In the genomic region with DNA sequence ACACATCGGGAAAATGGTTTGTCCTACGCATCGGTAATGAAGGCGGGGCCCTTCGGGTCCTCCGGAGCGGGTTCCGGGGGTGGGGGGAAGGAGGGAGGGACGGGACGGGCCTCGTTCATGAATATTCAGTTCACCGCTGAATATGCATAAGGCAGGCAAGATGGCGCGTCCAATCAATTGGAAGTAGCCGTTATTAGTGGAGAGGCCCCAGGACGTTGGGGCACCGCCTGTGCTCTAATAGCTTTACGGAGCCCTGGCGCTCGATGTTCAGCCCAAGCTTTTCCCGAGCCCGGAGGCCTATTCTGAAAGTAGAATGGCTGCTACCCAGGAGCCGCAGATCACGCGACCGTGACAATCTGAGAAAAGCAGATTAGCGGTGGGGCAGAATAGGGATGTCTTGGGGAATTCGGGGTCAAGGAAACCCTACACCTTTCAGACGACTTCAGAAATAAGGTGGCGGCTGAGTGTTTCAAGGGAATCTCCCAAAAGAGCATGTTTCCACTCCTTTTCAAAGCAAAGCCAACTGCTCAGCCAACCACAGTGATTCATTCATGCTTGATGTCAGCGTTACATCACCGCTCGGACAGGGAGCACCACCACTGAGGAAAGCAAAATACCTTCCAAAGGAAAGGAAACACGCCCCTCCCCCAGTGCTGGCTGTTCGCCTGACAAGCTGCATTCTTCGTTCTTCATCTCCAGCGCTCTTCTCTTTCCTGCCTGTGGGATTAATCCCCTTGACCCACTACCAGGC, we compare ENCODE assay signal across 8 mouse cellular contexts. TPM values are rescaled to one million over a fixed set of nuclear protein-coding genes. Genes with fewer than 3 reads are reported as not detected.
A peak's percentile ranks its signal among the peaks of the same experiment; 100 is the strongest.
DNase-seq lines count a peak whose midpoint lies in the region; ATAC-seq and TF ChIP-seq lines count a peak whose summit lies in the region.

No protein-coding gene starts in this region.

- peak overlapping the region; percentile 98 for H3K27ac ChIP-seq in MEL (ENCODE audit: control insufficient read depth, low read depth, low read length)
- H3K27ac ChIP-seq in forebrain, embryonic 15.5 days (replicated peaks) = peak overlapping the region; percentile 100

- under 1% methylated on average over 37 of the region's 37 CpGs for WGBS in forebrain, embryonic 15.5 days

- H3K4me1 ChIP-seq in MEL (ENCODE audit: control insufficient read depth in 1 of 2, insufficient read depth in 2 of 2, low read length in 2 of 2) = peaks cover 8 to 21% of the 10 kb centered on the region in 2 experiments
- peaks cover 51% of the 10 kb centered on the region for H3K4me1 ChIP-seq in forebrain, embryonic 15.5 days

- H3K4me3 ChIP-seq in MEL (ENCODE audit: control insufficient read depth in 1 of 2, insufficient read depth in 1 of 2, low read depth in 2 of 2, low read length in 2 of 2) = peak overlapping the region; percentile 70 to 85
- peak overlapping the region; percentile 58 for H3K4me3 ChIP-seq in forebrain, embryonic 15.5 days

- H3K27me3 ChIP-seq in MEL (ENCODE audit: control insufficient read depth in 1 of 2, insufficient read depth in 2 of 2, low read length in 2 of 2) = no peaks in the 10 kb centered on the region
- H3K27me3 ChIP-seq in forebrain, embryonic 15.5 days = no peaks in the 10 kb centered on the region

- H3K36me3 ChIP-seq in MEL (ENCODE audit: control insufficient read depth in 1 of 2, insufficient read depth in 2 of 2, low read length in 2 of 2) = peaks cover 0 to 24% of the 10 kb centered on the region in 2 experiments; a peak in 2 of 4 replicates
- no peaks in the 10 kb centered on the region for H3K36me3 ChIP-seq in forebrain, embryonic 15.5 days

- H3K79me2 ChIP-seq in MEL (ENCODE audit: control insufficient read depth, insufficient read depth, low read length, poor library complexity) = peaks cover 34% of the 10 kb centered on the region

- peak in 1 of 2 experiments; percentile 61; a peak in 3 of 4 replicates for TF ChIP-seq EP300 in MEL (IDR thresholded peaks at IDR 0.05; ENCODE audit: low read depth in 1 of 2, low read length in 2 of 2)

- peak overlapping the region; percentile 89 for H3K9ac ChIP-seq in MEL (ENCODE audit: control insufficient read depth, low read depth, low read length, poor library complexity, severe bottlenecking)
- peak overlapping the region; percentile 75 for H3K9ac ChIP-seq in forebrain, embryonic 15.5 days (replicated peaks)

- H3K9me3 ChIP-seq in MEL (replicated peaks; ENCODE audit: insufficient read depth, low read length) = no peaks in the 10 kb centered on the region
- H3K9me3 ChIP-seq in forebrain, embryonic 15.5 days = no peaks in the 10 kb centered on the region

- peak; percentile 53 to 81; a peak in 3 of 4 replicates for TF ChIP-seq POLR2A in MEL (IDR thresholded peaks at IDR 0.05; ENCODE audit: control insufficient read depth in 1 of 2, insufficient read depth in 1 of 2, low read depth in 1 of 2, low read length in 2 of 2, poor library complexity in 1 of 2)

- H3K4me2 ChIP-seq in forebrain, embryonic 15.5 days (replicated peaks) = peak overlapping the region; percentile 83

- peak; percentile 98 for DNase-seq in MEL (ENCODE audit: low read depth, low spot score)
- DNase-seq in cerebellum, adult 11 months = peak; percentile 88
- DNase-seq in heart, postnatal 25 days (ENCODE audit: low spot score) = peak; percentile 85
- DNase-seq in layer of hippocampus, adult 18-20 months (ENCODE audit: low spot score in 2 of 2) = peak; percentile 86 to 94
- peak; percentile 93 to 94 for DNase-seq in lung, adult 18-20 months
- peak; percentile 88 for DNase-seq in thymus, postnatal 14 days

- no peak for TF ChIP-seq RAD21 in MEL (IDR thresholded peaks at IDR 0.05; ENCODE audit: low read depth, low read length)

- intact Hi-C loops in heart, postnatal 25 days (cut with DNase I) = no loop called here

- peak; percentile 84 for ATAC-seq in forebrain, embryonic 15.5 days (replicated peaks)
- peak; percentile 68 for ATAC-seq in neutrophil, adult 5-6 weeks (ENCODE audit: extremely low read depth, insufficient number of reproducible peaks, low FRiP score, poor library complexity, severe bottlenecking)

- no peak for TF ChIP-seq CTCF in MEL (IDR thresholded peaks at IDR 0.05 in 2 of 3, conservative IDR thresholded peaks at IDR 0.05 in 1 of 3; ENCODE audit: control insufficient read depth in 1 of 3, insufficient read depth in 1 of 3, low read depth in 2 of 3, low read length in 3 of 3, poor library complexity in 1 of 3, severe bottlenecking in 1 of 3)

TF ChIP-seq in MEL, 35 proteins besides CTCF, POLR2A, EP300 and RAD21 (continues in another document):
- TF ChIP-seq ELF1 (IDR thresholded peaks at IDR 0.05; ENCODE audit: low read depth, low read length) (peak; percentile 23; the same call in 1 of the 2 replicates), ZC3H11A (IDR thresholded peaks at IDR 0.05; ENCODE audit: low read depth, low read length) (0 out of 2 replicates have a peak, but pooled peaks have one; percentile 0), MYB (IDR thresholded peaks at IDR 0.05; ENCODE audit: low read depth, low read length) (peak; percentile 88), MYC (IDR thresholded peaks at IDR 0.05; ENCODE audit: low read depth, low read length) (peak; percentile 65; the same call in 1 of the 2 replicates), CHD2 (IDR thresholded peaks at IDR 0.05; ENCODE audit: low read length) (peak; percentile 63), SIN3A (IDR thresholded peaks at IDR 0.05; ENCODE audit: low read length) (peak; percentile 72), ETS1 (IDR thresholded peaks at IDR 0.05; ENCODE audit: low read depth, low read length) (peak; percentile 20; the same call in 1 of the 2 replicates), UBTF (IDR thresholded peaks at IDR 0.05; ENCODE audit: borderline replicate concordance, insufficient read depth, low read depth, low read length) (no peak), ZKSCAN1 (IDR thresholded peaks at IDR 0.05; ENCODE audit: low read depth, low read length) (no peak), BHLHE40 (IDR thresholded peaks at IDR 0.05; ENCODE audit: borderline replicate concordance, low read depth, low read length) (peak; percentile 89), TBP (IDR thresholded peaks at IDR 0.05; ENCODE audit: low read depth, low read length) (peak; percentile 83), POLR2AphosphoS2 (IDR thresholded peaks at IDR 0.05; ENCODE audit: low read length) (no peak), USF1 (IDR thresholded peaks at IDR 0.05; ENCODE audit: low read depth, low read length) (0 out of 2 replicates have a peak, but pooled peaks have one; percentile 5), MAX (IDR thresholded peaks at IDR 0.05; ENCODE audit: low read length) (peak; percentile 67; the same call in 1 of the 2 replicates), JUND (IDR thresholded peaks at IDR 0.05; ENCODE audit: low read depth, low read length) (0 out of 2 replicates have a peak, but pooled peaks have one; percentile 7), TAL1 (IDR thresholded peaks at IDR 0.05; ENCODE audit: low read length) (0 out of 2 replicates have a peak, but pooled peaks have one; percentile 7), GATA1 (IDR thresholded peaks at IDR 0.05; ENCODE audit: low read depth, low read length) (no peak), ZMIZ1 (IDR thresholded peaks at IDR 0.05; ENCODE audit: low read depth, low read length) (peak; percentile 95), NELFE (IDR thresholded peaks at IDR 0.05; ENCODE audit: low read depth, low read length) (peak; percentile 97), MXI1 (IDR thresholded peaks at IDR 0.05; ENCODE audit: low read depth, low read length) (peak; percentile 79)

RNA-seq across cellular contexts. Expression of a gene that starts 0.7 kb away (rescaled TPM):
- total RNA-seq in MEL (2012; rRNA removed) = 16.6 and 22.2 TPM in 2 replicates
- polyA plus RNA-seq in MEL (2012; ENCODE audit: insufficient read depth in 1 of 2, insufficient read length in 2 of 2, low read depth in 1 of 2, low replicate concordance in 2 of 2, missing spikeins in 1 of 2) = 100 to 1,000 TPM in 1 of 2 experiments, 10 to 100 TPM in 1; 73.9 to 193 TPM
- polyA plus RNA-seq in forebrain, embryonic 15.5 days (2015; fragmentation: Nextera tagmentation; extraction: Ambion mirVana) = 17.5 and 19.2 TPM in 2 replicates
- 10 to 100 TPM; 28.6 to 30.4 TPM for total RNA-seq in heart, postnatal 25 days (2021)
- 10 to 100 TPM; 55.6 to 55.9 TPM for total RNA-seq in layer of hippocampus, adult 18-20 months (2021)
- total RNA-seq in neutrophil, adult 5-6 weeks (2017) = 40.2 and 59.4 TPM in 2 replicates

RNA-seq across cellular contexts. Expression of a gene that starts 2.6 kb away (rescaled TPM):
- 0.08 TPM in 1 of 2 replicates, not detected in the other for total RNA-seq in MEL (2012; rRNA removed)
- under 1 TPM in 1 of 2 experiments, not detected in 1; 0.22 TPM for polyA plus RNA-seq in MEL (2012; ENCODE audit: insufficient read depth in 1 of 2, insufficient read length in 2 of 2, low read depth in 1 of 2, low replicate concordance in 2 of 2, missing spikeins in 1 of 2)
- polyA plus RNA-seq in forebrain, embryonic 15.5 days (2015; fragmentation: Nextera tagmentation; extraction: Ambion mirVana) = 0.28 and 0.56 TPM in 2 replicates
- total RNA-seq in heart, postnatal 25 days (2021) = not detected
- not detected for total RNA-seq in layer of hippocampus, adult 18-20 months (2021)
- not detected in 2 replicates for total RNA-seq in neutrophil, adult 5-6 weeks (2017)

RNA-seq across cellular contexts. Expression of a gene that starts 6.6 kb away (rescaled TPM):
- 1.4 and 2.4 TPM in 2 replicates for total RNA-seq in MEL (2012; rRNA removed)
- 1 to 10 TPM in 1 of 2 experiments, not detected in 1; 2.7 TPM for polyA plus RNA-seq in MEL (2012; ENCODE audit: insufficient read depth in 1 of 2, insufficient read length in 2 of 2, low read depth in 1 of 2, low replicate concordance in 2 of 2, missing spikeins in 1 of 2)
- polyA plus RNA-seq in forebrain, embryonic 15.5 days (2015; fragmentation: Nextera tagmentation; extraction: Ambion mirVana) = 2.8 and 3.2 TPM in 2 replicates
- 10 to 100 TPM; 33.3 to 39.6 TPM for total RNA-seq in heart, postnatal 25 days (2021)
- total RNA-seq in layer of hippocampus, adult 18-20 months (2021) = 100 to 1,000 TPM; 147 to 152 TPM
- total RNA-seq in neutrophil, adult 5-6 weeks (2017) = 22.0 and 27.8 TPM in 2 replicates

RNA-seq across cellular contexts. Expression of a gene that starts 36.6 kb away (rescaled TPM):
- total RNA-seq in MEL (2012; rRNA removed) = 0.31 and 0.33 TPM in 2 replicates
- polyA plus RNA-seq in MEL (2012; ENCODE audit: insufficient read depth in 1 of 2, insufficient read length in 2 of 2, low read depth in 1 of 2, low replicate concordance in 2 of 2, missing spikeins in 1 of 2) = 1 to 10 TPM in 1 of 2 experiments, not detected in 1; 1.6 TPM
- polyA plus RNA-seq in forebrain, embryonic 15.5 days (2015; fragmentation: Nextera tagmentation; extraction: Ambion mirVana) = 1.2 and 1.4 TPM in 2 replicates
- total RNA-seq in heart, postnatal 25 days (2021) = 1 to 10 TPM; 4.8 to 5.0 TPM
- total RNA-seq in layer of hippocampus, adult 18-20 months (2021) = 1 to 10 TPM in 1 of 2 experiments, under 1 TPM in 1; 0.52 to 1.0 TPM
- total RNA-seq in neutrophil, adult 5-6 weeks (2017) = 3.5 and 5.3 TPM in 2 replicates

RNA-seq across cellular contexts. Expression of a gene that starts 42.5 kb away (rescaled TPM):
- 4.8 and 5.1 TPM in 2 replicates for total RNA-seq in MEL (2012; rRNA removed)
- 10 to 100 TPM in 1 of 2 experiments, not detected in 1; 26.8 TPM for polyA plus RNA-seq in MEL (2012; ENCODE audit: insufficient read depth in 1 of 2, insufficient read length in 2 of 2, low read depth in 1 of 2, low replicate concordance in 2 of 2, missing spikeins in 1 of 2)
- 6.2 and 6.7 TPM in 2 replicates for polyA plus RNA-seq in forebrain, embryonic 15.5 days (2015; fragmentation: Nextera tagmentation; extraction: Ambion mirVana)
- total RNA-seq in heart, postnatal 25 days (2021) = 1 to 10 TPM; 2.2 to 2.4 TPM
- 10 to 100 TPM; 27.4 to 27.6 TPM for total RNA-seq in layer of hippocampus, adult 18-20 months (2021)
- not detected in 2 replicates for total RNA-seq in neutrophil, adult 5-6 weeks (2017)

Comparison
In these comparisons a context has a peak if more than half of its experiments do, and no peak if none do; other contexts are left out.
1. Peak in every context shown above with its lines: DNase-seq, ATAC-seq, H3K4me3 ChIP-seq and H3K27ac ChIP-seq.